ENCODE assay signal across 16 mouse cellular contexts in genomic region chr17:17408720-17409478, GRCm38 (mm10). TPM values are rescaled to one million over a fixed set of nuclear protein-coding genes. Genes with fewer than 3 reads are reported as not detected.
DNase-seq lines count a peak whose midpoint lies in the region; ATAC-seq lines count a peak whose summit lies in the region.
"Had no signal": no experiment of that assay in that cellular context is flagged by ENCODE, and none has a peak within 500 bp of the region (broad histone marks: within the 10 kb centered on the region; RNA-seq: fewer than 3 reads in every experiment).

No protein-coding gene starts in this region.

- no peak for ATAC-seq in forebrain, embryonic 15.5 days (replicated peaks)
- ATAC-seq in forebrain, embryonic 14.5 days: peak; percentile 61
- peak; percentile 46 for ATAC-seq in midbrain, embryonic 15.5 days (replicated peaks)
- no peak for ATAC-seq in granulocyte monocyte progenitor cell, adult 5-6 weeks (replicated peaks; ENCODE audit: poor library complexity, severe bottlenecking)

- no peak overlapping the region for H3K4me2 ChIP-seq in forebrain, embryonic 15.5 days (replicated peaks)
- no peak overlapping the region for H3K4me2 ChIP-seq in forebrain, embryonic 14.5 days (ENCODE audit: low read length)
- H3K4me2 ChIP-seq in midbrain, embryonic 15.5 days: no peak overlapping the region
- H3K4me2 ChIP-seq: heart, embryonic 12.5 days; liver, embryonic 15.5 days had no signal

- H3K4me1 ChIP-seq in forebrain, embryonic 10.5 days: peaks cover 80% of the 10 kb centered on the region
- peaks cover 40% of the 10 kb centered on the region for H3K4me1 ChIP-seq in forebrain, embryonic 15.5 days
- peaks cover 20% of the 10 kb centered on the region for H3K4me1 ChIP-seq in forebrain, embryonic 14.5 days (ENCODE audit: control insufficient read depth, insufficient read depth, low read length)
- H3K4me1 ChIP-seq in midbrain, embryonic 15.5 days: peaks cover 17% of the 10 kb centered on the region
- H3K4me1 ChIP-seq: liver, embryonic 15.5 days had no signal

- 45% methylated on average over 6 of the region's 6 CpGs for WGBS in forebrain, embryonic 10.5 days
- 19% methylated on average over 6 of the region's 6 CpGs for WGBS in forebrain, embryonic 15.5 days
- 17% methylated on average over 6 of the region's 6 CpGs for WGBS in forebrain, embryonic 14.5 days
- 28% methylated on average over 6 of the region's 6 CpGs for WGBS in midbrain, embryonic 15.5 days

- H3K9me3 ChIP-seq in forebrain, embryonic 10.5 days: peaks cover 3% of the 10 kb centered on the region; the same call in 1 of the 2 replicates
- no peaks in the 10 kb centered on the region for H3K9me3 ChIP-seq in forebrain, embryonic 15.5 days
- no peaks in the 10 kb centered on the region for H3K9me3 ChIP-seq in forebrain, embryonic 14.5 days (replicated peaks; ENCODE audit: control insufficient read depth, low read length)
- no peaks in the 10 kb centered on the region for H3K9me3 ChIP-seq in midbrain, embryonic 15.5 days
- H3K9me3 ChIP-seq: heart, embryonic 12.5 days; liver, embryonic 15.5 days had no signal

- no peak overlapping the region for H3K9ac ChIP-seq in forebrain, embryonic 15.5 days (replicated peaks)
- H3K9ac ChIP-seq in forebrain, embryonic 14.5 days (ENCODE audit: low read length): no peak overlapping the region; the same call in 1 of the 2 replicates
- H3K9ac ChIP-seq in midbrain, embryonic 15.5 days: no peak overlapping the region
- H3K9ac ChIP-seq: heart, embryonic 12.5 days; liver, embryonic 15.5 days had no signal

- H3K4me3 ChIP-seq in forebrain, embryonic 10.5 days: peak overlapping the region; percentile 14; the same call in 1 of the 2 replicates
- no peak overlapping the region for H3K4me3 ChIP-seq in forebrain, embryonic 15.5 days
- no peak overlapping the region for H3K4me3 ChIP-seq in forebrain, embryonic 14.5 days (ENCODE audit: low read depth, low read length)
- H3K4me3 ChIP-seq in midbrain, embryonic 15.5 days: no peak overlapping the region
- H3K4me3 ChIP-seq: heart, embryonic 12.5 days; liver, embryonic 15.5 days had no signal

- peak overlapping the region; percentile 77 for H3K27ac ChIP-seq in forebrain, embryonic 10.5 days
- H3K27ac ChIP-seq in forebrain, embryonic 15.5 days (replicated peaks): no peak overlapping the region
- peak overlapping the region; percentile 15; the same call in 1 of the 2 replicates for H3K27ac ChIP-seq in forebrain, embryonic 14.5 days (ENCODE audit: low read depth, low read length)
- H3K27ac ChIP-seq in midbrain, embryonic 15.5 days: no peak overlapping the region
- H3K27ac ChIP-seq: liver, embryonic 15.5 days had no signal

- H3K27me3 ChIP-seq in forebrain, embryonic 10.5 days (ENCODE audit: poor library complexity, severe bottlenecking): no peaks in the 10 kb centered on the region
- no peaks in the 10 kb centered on the region for H3K27me3 ChIP-seq in forebrain, embryonic 15.5 days
- H3K27me3 ChIP-seq in forebrain, embryonic 14.5 days (replicated peaks; ENCODE audit: control insufficient read depth, insufficient read depth, low read length): no peaks in the 10 kb centered on the region
- no peaks in the 10 kb centered on the region for H3K27me3 ChIP-seq in midbrain, embryonic 15.5 days (replicated peaks)
- H3K27me3 ChIP-seq: heart, embryonic 12.5 days; liver, embryonic 15.5 days had no signal

- H3K36me3 ChIP-seq in forebrain, embryonic 10.5 days (replicated peaks): peaks cover 22% of the 10 kb centered on the region
- no peaks in the 10 kb centered on the region for H3K36me3 ChIP-seq in forebrain, embryonic 15.5 days
- H3K36me3 ChIP-seq in forebrain, embryonic 14.5 days (ENCODE audit: control insufficient read depth, insufficient read depth, low read length): no peaks in the 10 kb centered on the region
- no peaks in the 10 kb centered on the region for H3K36me3 ChIP-seq in midbrain, embryonic 15.5 days (replicated peaks)
- H3K36me3 ChIP-seq: heart, embryonic 12.5 days; liver, embryonic 15.5 days had no signal

- no peak for DNase-seq in forebrain, embryonic 10.5 days (ENCODE audit: extremely low spot score, low spot score)
- peak; percentile 63 for DNase-seq in ES-CJ7 (ENCODE audit: low read depth, low spot score)
- no peak for DNase-seq in forebrain, embryonic 14.5 days (ENCODE audit: low spot score)
- DNase-seq in right cerebral cortex, adult 2 months (ENCODE audit: low spot score in 2 of 2): no peak
- no peak for DNase-seq in frontal cortex, postnatal 36 days (ENCODE audit: low spot score in 2 of 2)
- DNase-seq: cerebellum, postnatal 25 days; gastrocnemius, postnatal 14 days; lung, postnatal 36 days; thymus, adult 18-20 months had no signal

RNA-seq across cellular contexts. Expression of gene Lix1, which starts 6.4 kb away (rescaled TPM):
- polyA plus RNA-seq in forebrain, embryonic 10.5 days (2016; fragmentation: Nextera tagmentation; extraction: Ambion mirVana): 104 and 105 TPM in 2 replicates
- polyA plus RNA-seq in forebrain, embryonic 15.5 days (2015; fragmentation: Nextera tagmentation; extraction: Ambion mirVana): 34.1 and 39.5 TPM in 2 replicates
- polyA plus RNA-seq in forebrain, embryonic 14.5 days (2014; fragmentation: Nextera tagmentation; extraction: Ambion mirVana): 25.0 and 26.9 TPM in 2 replicates
- 10.0 and 11.4 TPM in 2 replicates for polyA plus RNA-seq in midbrain, embryonic 15.5 days (2015; fragmentation: Nextera tagmentation; extraction: Ambion mirVana)
- total RNA-seq in granulocyte monocyte progenitor cell, adult 5-6 weeks (2014; fragmentation: Nextera tagmentation): not detected in 2 replicates
- not detected in 2 replicates for total RNA-seq in granulocyte monocyte progenitor cell, adult 5-6 weeks (2017)
- total RNA-seq: hematopoietic stem cell, adult 5-6 weeks; MEL had no signal

RNA-seq across cellular contexts. Expression of gene Riok2, which starts 34.8 kb away (rescaled TPM):
- polyA plus RNA-seq in forebrain, embryonic 10.5 days (2016; fragmentation: Nextera tagmentation; extraction: Ambion mirVana): 33.2 and 33.4 TPM in 2 replicates
- 27.0 and 29.4 TPM in 2 replicates for polyA plus RNA-seq in forebrain, embryonic 15.5 days (2015; fragmentation: Nextera tagmentation; extraction: Ambion mirVana)
- polyA plus RNA-seq in forebrain, embryonic 14.5 days (2014; fragmentation: Nextera tagmentation; extraction: Ambion mirVana): 30.7 and 33.8 TPM in 2 replicates
- polyA plus RNA-seq in midbrain, embryonic 15.5 days (2015; fragmentation: Nextera tagmentation; extraction: Ambion mirVana): 20.4 and 24.0 TPM in 2 replicates
- 39.3 and 39.8 TPM in 2 replicates for total RNA-seq in granulocyte monocyte progenitor cell, adult 5-6 weeks (2014; fragmentation: Nextera tagmentation)
- 35.0 and 54.0 TPM in 2 replicates for total RNA-seq in granulocyte monocyte progenitor cell, adult 5-6 weeks (2017)

Comparison
In these comparisons a context has a peak if more than half of its experiments do, and no peak if none do; other contexts are left out.
1. H3K27ac ChIP-seq: peak in forebrain, embryonic 10.5 days (single experiment) and forebrain, embryonic 14.5 days (single experiment); none in forebrain, embryonic 15.5 days (single experiment) and midbrain, embryonic 15.5 days (single experiment).
2. ATAC-seq: peak in forebrain, embryonic 14.5 days (single experiment) and midbrain, embryonic 15.5 days (single experiment); none in forebrain, embryonic 15.5 days (single experiment) and granulocyte monocyte progenitor cell, adult 5-6 weeks (single experiment).